Mouse (Mus musculus) erythroblast, embryonic 14.5 days (primary cell): ENCODE measurements at regions not wholly inside any gene's neighbourhood (a gene's known extent, or its start where the extent isn't known, plus 50 kb on each side); places are given as distances from the start of the nearest gene placed in this dataset.

Source experiments
- H3K27me3 ChIP-seq: 2 replicates; pipeline ENCODE4 v1.6.1; 2012; ENCODE audit warnings: inconsistent platforms; ENCODE audit not compliant: control insufficient read depth
- H3K36me3 ChIP-seq: 2 replicates; pipeline ENCODE4 v1.6.1; 2012; ENCODE audit warnings: mild to moderate bottlenecking, inconsistent platforms; ENCODE audit not compliant: control insufficient read depth
- H3K4me1 ChIP-seq: 2 replicates; pipeline ENCODE4 v1.6.1; 2012; ENCODE audit warnings: inconsistent platforms; ENCODE audit not compliant: control insufficient read depth
- H3K4me3 ChIP-seq: replicated peaks from 2 replicates; pipeline ENCODE3; 2012; ENCODE audit warnings: moderate library complexity, mild to moderate bottlenecking, inconsistent platforms
- H3K9me3 ChIP-seq: 2 replicates; pipeline ENCODE4 v1.6.1; 2012; ENCODE audit warnings: low read length, inconsistent platforms, mixed read lengths; ENCODE audit not compliant: control insufficient read depth
- GATA1 ChIP-seq: IDR thresholded peaks from 2 replicates; pipeline ENCODE4 v1.6.1; 2012; ENCODE audit warnings: low read length, inconsistent platforms, mixed read lengths
- TAL1 ChIP-seq: IDR thresholded peaks from 3 replicates; pipeline ENCODE4 v1.6.1; 2012; ENCODE audit warnings: low read length, inconsistent platforms, mixed read lengths

- no peak for TF ChIP-seq GATA1
- Histone ChIP-seq H3K27me3 (no peaks in the 10 kb centered on the region), H3K4me3 (no peak overlapping the region)
These were observed 311.3 kb upstream of the Zmiz1 start for GRCm38 (mm10) chr14:25147731-25148130.

DNA sequence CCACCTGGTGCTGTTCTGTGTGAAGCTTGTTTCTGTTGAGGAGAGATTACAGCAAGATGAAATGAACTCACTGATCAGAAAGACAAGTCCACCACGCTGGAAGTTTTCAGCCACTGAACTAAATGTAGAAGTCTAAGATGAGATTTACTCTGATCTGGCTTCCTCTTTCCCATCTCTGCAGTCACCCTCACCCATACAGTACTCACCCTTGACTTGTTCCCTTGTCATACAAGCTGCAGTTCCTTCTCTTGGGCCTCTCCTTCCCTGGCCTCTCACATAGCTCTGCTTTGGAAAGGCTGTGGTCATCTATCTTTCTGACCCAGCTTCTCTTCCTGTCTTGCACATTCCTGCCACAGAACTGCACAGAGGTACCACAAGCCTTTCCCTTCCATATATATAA lies 308.0 kb upstream of the Zmiz1 start:
- no peaks in the 10 kb centered on the region for H3K9me3 ChIP-seq
- no peaks in the 10 kb centered on the region for H3K27me3 ChIP-seq
- no peak overlapping the region for H3K4me3 ChIP-seq
- H3K36me3 ChIP-seq, result no peaks in the 10 kb centered on the region
- H3K4me1 ChIP-seq, result no peaks in the 10 kb centered on the region
- TF ChIP-seq TAL1 (no peak), GATA1 (no peak)

More at GRCm38 (mm10) chr14:25147731-25148130, 311.3 kb upstream of the Zmiz1 start:
- no peaks in the 10 kb centered on the region for H3K4me1 ChIP-seq
- H3K9me3 ChIP-seq, result peaks cover 3% of the 10 kb centered on the region; the same call in 1 of the 2 replicates
- no peaks in the 10 kb centered on the region for H3K36me3 ChIP-seq

GRCm38 (mm10) chr14:25151485-25151884 lies 307.5 kb upstream of the Zmiz1 start:
- no peaks in the 10 kb centered on the region for H3K27me3 ChIP-seq
- no peaks in the 10 kb centered on the region for H3K36me3 ChIP-seq
- TF ChIP-seq GATA1, result no peak
- no peak for TF ChIP-seq TAL1

GRCm38 (mm10) chr14:25153573-25153972 lies 305.4 kb upstream of the Zmiz1 start:
- Histone ChIP-seq H3K27me3 (no peaks in the 10 kb centered on the region), H3K4me1 (no peaks in the 10 kb centered on the region), H3K36me3 (no peaks in the 10 kb centered on the region), H3K9me3 (no peaks in the 10 kb centered on the region), H3K4me3 (no peak overlapping the region)
- no peak for TF ChIP-seq GATA1
- TF ChIP-seq TAL1, result no peak

More at GRCm38 (mm10) chr14:25151485-25151884, 307.5 kb upstream of the Zmiz1 start:
- Histone ChIP-seq H3K9me3 (no peaks in the 10 kb centered on the region), H3K4me1 (no peaks in the 10 kb centered on the region), H3K4me3 (no peak overlapping the region)

- H3K4me1 ChIP-seq, result no peaks in the 10 kb centered on the region
- H3K36me3 ChIP-seq, result no peaks in the 10 kb centered on the region
- TF ChIP-seq TAL1, result no peak
- TF ChIP-seq GATA1, result no peak
- no peaks in the 10 kb centered on the region for H3K27me3 ChIP-seq
- no peak overlapping the region for H3K4me3 ChIP-seq
- H3K9me3 ChIP-seq, result no peaks in the 10 kb centered on the region
These were observed 304.8 kb upstream of the Zmiz1 start for GRCm38 (mm10) chr14:25154180-25154579.

- Histone ChIP-seq H3K4me3 (no peak overlapping the region), H3K9me3 (no peaks in the 10 kb centered on the region), H3K27me3 (no peaks in the 10 kb centered on the region), H3K36me3 (no peaks in the 10 kb centered on the region), H3K4me1 (no peaks in the 10 kb centered on the region)
- TF ChIP-seq GATA1 (no peak), TAL1 (no peak)
These were observed 303.8 kb upstream of the Zmiz1 start for GRCm38 (mm10) chr14:25155008-25155783.

GRCm38 (mm10) chr14:25156171-25156570 lies 302.8 kb upstream of the Zmiz1 start:
- H3K27me3 ChIP-seq, result no peaks in the 10 kb centered on the region

GRCm38 (mm10) chr14:25161684-25162321 lies 297.2 kb upstream of the Zmiz1 start:
- no peaks in the 10 kb centered on the region for H3K27me3 ChIP-seq
- H3K36me3 ChIP-seq, result no peaks in the 10 kb centered on the region
- no peaks in the 10 kb centered on the region for H3K9me3 ChIP-seq
- no peak overlapping the region for H3K4me3 ChIP-seq
- no peak for TF ChIP-seq TAL1
- H3K4me1 ChIP-seq, result no peaks in the 10 kb centered on the region

More at GRCm38 (mm10) chr14:25156171-25156570, 302.8 kb upstream of the Zmiz1 start:
- TF ChIP-seq GATA1 (no peak), TAL1 (no peak)
- H3K4me3 ChIP-seq, result no peak overlapping the region
- no peaks in the 10 kb centered on the region for H3K4me1 ChIP-seq
- no peaks in the 10 kb centered on the region for H3K36me3 ChIP-seq
- H3K9me3 ChIP-seq, result no peaks in the 10 kb centered on the region

- Histone ChIP-seq H3K4me3 (no peak overlapping the region), H3K36me3 (no peaks in the 10 kb centered on the region), H3K9me3 (no peaks in the 10 kb centered on the region), H3K27me3 (no peaks in the 10 kb centered on the region), H3K4me1 (no peaks in the 10 kb centered on the region)
- TF ChIP-seq TAL1 (no peak), GATA1 (no peak)
These were observed 292.8 kb upstream of the Zmiz1 start for GRCm38 (mm10) chr14:25166217-25166616.

DNA sequence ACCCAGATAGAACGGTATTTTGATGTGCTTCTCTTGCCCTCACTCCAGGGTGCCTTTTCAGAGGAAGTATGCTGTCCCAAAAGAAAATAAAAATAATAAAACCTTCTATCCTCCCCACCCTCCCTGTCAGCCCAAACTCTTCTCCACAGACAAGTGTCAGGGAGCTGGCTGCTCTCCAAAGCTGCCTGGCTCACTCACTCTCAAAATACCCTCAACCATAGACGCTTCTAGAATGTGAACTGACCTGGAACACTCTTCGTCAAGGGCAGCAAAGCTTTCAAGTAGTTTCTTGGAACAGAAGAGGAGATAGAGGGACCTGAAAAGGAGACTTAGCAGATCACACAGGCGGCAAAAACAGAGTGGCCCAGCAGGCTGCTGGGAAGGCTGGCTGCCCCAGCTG lies 291.4 kb upstream of the Zmiz1 start:
- Histone ChIP-seq H3K9me3 (no peaks in the 10 kb centered on the region), H3K36me3 (no peaks in the 10 kb centered on the region), H3K4me3 (no peak overlapping the region), H3K27me3 (no peaks in the 10 kb centered on the region), H3K4me1 (no peaks in the 10 kb centered on the region)
- TF ChIP-seq TAL1 (no peak), GATA1 (no peak)
